Mouse (Mus musculus) gastrocnemius, adult 8-10 months (tissue): ENCODE data around the gene Scn11a. TPM values are rescaled to one million over a fixed set of nuclear protein-coding genes. Genes with fewer than 3 reads are reported as not detected.

Source experiments
- DNase-seq, 2 experiments: peaks; one replicate each; pipeline ENCODE4 v3.0.0; 2022; ENCODE audit warnings: low spot score in 2 of 2
- total RNA-seq, 4 experiments: library from RNA; stranded (reverse); gene quantifications; 2 replicates each; pipeline ENCODE4 v1.2.4; 2022

Gene Scn11a
- total RNA-seq, result under 1 TPM in 2 of 4 experiments, not detected in 2; 0.05 TPM

GRCm38 (mm10) chr9:119825297-119825696 is at the start of gene Scn11a:
Gene Scn11a, minus strand, starts transcription at chr9:119825456.
- no peak for DNase-seq

GRCm38 (mm10) chr9:119854170-119854569 is 28.9 kb upstream of the Scn11a start:
- DNase-seq, result no peak

- no peak for DNase-seq
Observed at GRCm38 (mm10) chr9:119853071-119853846, 28.0 kb upstream of the Scn11a start.

- DNase-seq, result no peak
Observed at GRCm38 (mm10) chr9:119852347-119853030, 27.2 kb upstream of the Scn11a start.

GRCm38 (mm10) chr9:119849214-119849613 is 24.0 kb upstream of the Scn11a start:
- DNase-seq, result no peak

- no peak for DNase-seq
Observed at GRCm38 (mm10) chr9:119848671-119849070, 23.4 kb upstream of the Scn11a start.

GRCm38 (mm10) chr9:119847187-119847586 is 21.9 kb upstream of the Scn11a start:
- no peak for DNase-seq

- DNase-seq, result no peak
Observed at GRCm38 (mm10) chr9:119844724-119845123, 19.5 kb upstream of the Scn11a start.

GRCm38 (mm10) chr9:119843549-119843948 is 18.3 kb upstream of the Scn11a start:
- no peak for DNase-seq

GRCm38 (mm10) chr9:119842541-119843169 is 17.4 kb upstream of the Scn11a start:
- no peak for DNase-seq

GRCm38 (mm10) chr9:119842091-119842490 is 16.8 kb upstream of the Scn11a start:
- DNase-seq, result no peak

GRCm38 (mm10) chr9:119841159-119841558 is 15.9 kb upstream of the Scn11a start:
- DNase-seq, result no peak

GRCm38 (mm10) chr9:119835581-119836125 is 10.4 kb upstream of the Scn11a start:
- DNase-seq, result no peak

GRCm38 (mm10) chr9:119831001-119831400 is 5.7 kb upstream of the Scn11a start:
- no peak for DNase-seq

GRCm38 (mm10) chr9:119823722-119824121 is 1.5 kb downstream of the Scn11a start:
- no peak for DNase-seq

GRCm38 (mm10) chr9:119813631-119814030 is 11.6 kb downstream of the Scn11a start:
- no peak for DNase-seq

GRCm38 (mm10) chr9:119806491-119806890 is 18.8 kb downstream of the Scn11a start:
- no peak for DNase-seq

- DNase-seq, result no peak
Observed at GRCm38 (mm10) chr9:119804501-119804847, 20.8 kb downstream of the Scn11a start.

GRCm38 (mm10) chr9:119803845-119804500 is 21.3 kb downstream of the Scn11a start:
- DNase-seq, result no peak

GRCm38 (mm10) chr9:119803169-119803827 is 22.0 kb downstream of the Scn11a start:
- DNase-seq, result no peak

GRCm38 (mm10) chr9:119801460-119801859 is 23.8 kb downstream of the Scn11a start:
- no peak for DNase-seq
